Mouse (Mus musculus): ENCODE data around the gene Ccdc189. TPM values are rescaled to one million over a fixed set of nuclear protein-coding genes. Genes with fewer than 3 reads are reported as not detected.

Ccdc189 gene
- polyA plus RNA-seq, 2 experiments = 5.4 to 6.8 TPM

DNA sequence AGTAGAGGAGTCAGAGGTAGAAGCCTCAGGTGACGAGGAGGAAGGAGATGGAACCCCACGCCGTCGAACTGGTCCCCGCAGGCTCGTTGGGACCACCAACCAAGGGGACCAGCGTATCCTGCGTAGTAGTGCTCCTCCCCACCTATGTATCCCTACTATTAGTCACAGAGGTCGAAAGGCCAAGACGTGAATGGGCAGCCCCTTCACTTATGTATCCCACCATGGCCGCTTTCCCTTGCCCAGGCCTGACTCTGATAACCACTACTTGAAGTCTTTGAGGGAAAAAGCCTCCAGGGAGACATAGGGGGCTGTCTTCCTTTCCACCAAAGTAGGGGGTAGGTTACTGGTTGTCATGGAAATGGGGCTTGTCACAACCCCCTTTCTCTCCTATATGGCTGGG is 27.8 kb downstream of the Ccdc189 start:
- no peak for ATAC-seq (ENCODE audit: insufficient read depth)
- no peak for TF ChIP-seq EP300 (IDR thresholded peaks at IDR 0.05; ENCODE audit: low read depth)
- H3K4me1 ChIP-seq (replicated peaks; ENCODE audit: control insufficient read depth in 2 of 2, insufficient read depth in 2 of 2, low read length in 1 of 2) = no peaks in the 10 kb centered on the region
- H3K4me3 ChIP-seq (ENCODE audit: insufficient read depth in 1 of 2, low read depth in 2 of 2, low read length in 2 of 2) = no peak overlapping the region
- no peak overlapping the region for H3K9ac ChIP-seq (replicated peaks)
- no peak overlapping the region for H3K4me2 ChIP-seq (ENCODE audit: low read depth)
- no peak for DNase-seq (ENCODE audit: low read depth in 3 of 3, low spot score in 3 of 3)
- WGBS (ENCODE audit: insufficient replicate concordance) = 87% methylated on average over 11 of the region's 11 CpGs
- no peak overlapping the region for H3K27ac ChIP-seq
- peaks cover 54% of the 10 kb centered on the region for H3K36me3 ChIP-seq (replicated peaks; ENCODE audit: control insufficient read depth, insufficient read depth, low read depth)
- H3K27me3 ChIP-seq (ENCODE audit: control insufficient read depth, insufficient read depth, low read length) = no peaks in the 10 kb centered on the region
- no peaks in the 10 kb centered on the region for H3K9me3 ChIP-seq (ENCODE audit: control insufficient read depth, low read length)

DNA sequence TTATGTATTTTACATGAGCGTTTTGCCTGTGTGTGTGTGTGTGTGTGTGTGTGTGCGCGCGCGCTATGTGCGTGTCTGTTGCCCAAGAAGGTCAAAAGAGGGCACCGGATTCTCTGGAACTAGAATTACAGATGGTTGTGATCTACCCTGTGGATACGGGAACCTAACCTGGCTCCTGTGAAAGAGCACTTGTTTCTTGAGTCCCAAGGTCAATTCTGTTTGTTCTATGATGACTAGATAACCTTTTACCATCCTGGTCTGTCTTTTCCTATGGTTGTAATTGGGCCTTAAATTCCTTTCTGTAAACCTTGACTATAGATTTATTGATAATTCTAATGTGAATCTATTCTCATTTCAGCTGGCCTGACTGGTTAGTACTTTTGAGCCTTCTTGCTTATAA is 36.8 kb downstream of the Ccdc189 start:
- Histone ChIP-seq H3K4me3 (ENCODE audit: insufficient read depth in 1 of 2, low read depth in 2 of 2, low read length in 2 of 2) (no peak overlapping the region), H3K36me3 (replicated peaks; ENCODE audit: control insufficient read depth, insufficient read depth, low read depth) (peaks cover 72% of the 10 kb centered on the region), H3K4me2 (ENCODE audit: low read depth) (no peak overlapping the region), H3K9ac (replicated peaks) (no peak overlapping the region), H3K27me3 (ENCODE audit: control insufficient read depth, insufficient read depth, low read length) (no peaks in the 10 kb centered on the region), H3K9me3 (ENCODE audit: control insufficient read depth, low read length) (no peaks in the 10 kb centered on the region), H3K27ac (no peak overlapping the region), H3K4me1 (replicated peaks; ENCODE audit: control insufficient read depth in 2 of 2, insufficient read depth in 2 of 2, low read length in 1 of 2) (no peaks in the 10 kb centered on the region)
- WGBS (ENCODE audit: insufficient replicate concordance) = 94% methylated on average over 8 of the region's 8 CpGs
- ATAC-seq (ENCODE audit: insufficient read depth) (no peak), DNase-seq (ENCODE audit: low read depth in 3 of 3, low spot score in 3 of 3) (no peak)
- TF ChIP-seq EP300 (IDR thresholded peaks at IDR 0.05; ENCODE audit: low read depth) = no peak
- no peak for TF ChIP-seq CTCF (IDR thresholded peaks at IDR 0.05; ENCODE audit: low read depth)

DNA sequence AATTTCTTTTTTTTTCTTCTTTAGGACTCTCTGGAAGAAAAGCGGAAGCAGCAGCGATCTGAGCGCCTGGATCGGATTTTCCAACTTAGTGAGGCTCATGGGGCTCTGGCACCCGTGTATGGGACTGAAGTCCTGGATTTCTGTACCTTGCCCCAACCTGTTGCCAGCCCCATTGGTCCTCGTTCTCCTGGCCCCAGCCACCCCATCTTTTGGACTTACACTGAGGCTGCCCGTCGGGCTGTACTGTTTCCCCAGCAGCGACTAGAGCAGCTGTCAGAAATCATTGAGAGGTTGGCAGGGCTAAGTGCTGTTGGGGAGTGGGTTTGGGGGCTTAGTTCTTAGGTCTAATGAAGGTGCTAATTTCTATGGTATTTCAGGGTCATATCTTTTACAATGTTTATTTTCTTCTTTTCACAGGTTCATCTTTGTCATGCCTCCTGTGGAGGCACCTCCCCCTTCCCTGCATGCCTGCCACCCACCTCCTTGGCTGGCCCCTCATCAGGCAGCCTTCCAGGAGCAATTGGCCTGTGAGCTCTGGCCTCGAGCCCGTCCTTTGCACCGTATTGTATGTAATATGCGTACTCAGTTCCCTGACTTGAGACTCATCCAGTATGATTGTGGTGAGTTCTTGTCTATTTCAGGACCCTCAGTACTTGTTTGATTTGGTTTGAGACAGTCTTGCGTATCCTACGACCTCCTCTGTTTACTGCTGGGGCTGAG is 39.1 kb downstream of the Ccdc189 start:
- Histone ChIP-seq H3K9me3 (ENCODE audit: control insufficient read depth, low read length) (no peaks in the 10 kb centered on the region), H3K27ac (no peak overlapping the region), H3K4me1 (replicated peaks; ENCODE audit: control insufficient read depth in 2 of 2, insufficient read depth in 2 of 2, low read length in 1 of 2) (no peaks in the 10 kb centered on the region), H3K4me3 (ENCODE audit: insufficient read depth in 1 of 2, low read depth in 2 of 2, low read length in 2 of 2) (no peak overlapping the region), H3K36me3 (replicated peaks; ENCODE audit: control insufficient read depth, insufficient read depth, low read depth) (peaks cover 75% of the 10 kb centered on the region), H3K9ac (replicated peaks) (no peak overlapping the region), H3K27me3 (ENCODE audit: control insufficient read depth, insufficient read depth, low read length) (no peaks in the 10 kb centered on the region), H3K4me2 (ENCODE audit: low read depth) (no peak overlapping the region)
- WGBS (ENCODE audit: insufficient replicate concordance) = 88% methylated on average over 15 of the region's 15 CpGs
- TF ChIP-seq CTCF (IDR thresholded peaks at IDR 0.05; ENCODE audit: low read depth) (no peak), EP300 (IDR thresholded peaks at IDR 0.05; ENCODE audit: low read depth) (no peak)
- ATAC-seq (ENCODE audit: insufficient read depth) = no peak
- DNase-seq (ENCODE audit: low read depth in 3 of 3, low spot score in 3 of 3) = no peak

DNA sequence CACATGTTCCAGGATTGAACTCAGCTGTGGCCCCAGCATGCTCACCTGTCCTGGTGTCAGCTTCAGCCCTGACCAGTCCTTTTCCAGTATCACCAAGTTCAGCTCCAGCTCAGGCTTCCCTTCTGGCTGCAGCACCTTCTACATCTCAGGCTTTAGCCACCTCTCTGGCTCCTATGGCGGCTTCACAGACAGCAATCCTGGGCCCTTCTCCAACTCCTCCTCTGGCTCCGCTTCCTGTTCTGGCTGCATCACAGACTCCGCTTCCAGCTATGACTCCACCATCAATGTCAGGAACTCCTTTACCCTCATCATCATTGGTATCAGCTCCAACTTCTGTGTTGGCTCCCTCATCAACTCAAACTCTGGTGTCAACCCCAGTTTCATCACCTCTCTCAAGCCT is 46.7 kb downstream of the Ccdc189 start:
- no peak for DNase-seq (ENCODE audit: low read depth in 3 of 3, low spot score in 3 of 3)
- no peaks in the 10 kb centered on the region for H3K27me3 ChIP-seq (ENCODE audit: control insufficient read depth, insufficient read depth, low read length)
- H3K9me3 ChIP-seq (ENCODE audit: control insufficient read depth, low read length) = no peaks in the 10 kb centered on the region
- no peaks in the 10 kb centered on the region for H3K4me1 ChIP-seq (replicated peaks; ENCODE audit: control insufficient read depth in 2 of 2, insufficient read depth in 2 of 2, low read length in 1 of 2)
- H3K9ac ChIP-seq (replicated peaks) = no peak overlapping the region
- H3K4me3 ChIP-seq (ENCODE audit: insufficient read depth in 1 of 2, low read depth in 2 of 2, low read length in 2 of 2) = no peak overlapping the region
- no peak for ATAC-seq (ENCODE audit: insufficient read depth)
- 92% methylated on average over 3 of the region's 3 CpGs for WGBS (ENCODE audit: insufficient replicate concordance)
- no peak overlapping the region for H3K27ac ChIP-seq
- TF ChIP-seq CTCF (IDR thresholded peaks at IDR 0.05; ENCODE audit: low read depth) (no peak), EP300 (IDR thresholded peaks at IDR 0.05; ENCODE audit: low read depth) (no peak)
- peaks cover 92% of the 10 kb centered on the region for H3K36me3 ChIP-seq (replicated peaks; ENCODE audit: control insufficient read depth, insufficient read depth, low read depth)
- H3K4me2 ChIP-seq (ENCODE audit: low read depth) = no peak overlapping the region

Other genes starting within 250 kb of the Ccdc189 start
- 4.4 and 5.0 TPM in 2 replicates for gene Zfp768, start 243.0 kb downstream of the Ccdc189 start, polyA plus RNA-seq (2012; rRNA removed)
- gene Zfp768, start 243.0 kb downstream of the Ccdc189 start, polyA plus RNA-seq (2014; fragmentation: Nextera tagmentation; extraction: Ambion mirVana) = 0.52 and 0.75 TPM in 2 replicates
- gene Zfp747, start 212.5 kb downstream of the Ccdc189 start, polyA plus RNA-seq (2012; rRNA removed) = 1.2 and 1.9 TPM in 2 replicates
- 1.2 and 1.8 TPM in 2 replicates for gene Zfp747, start 212.5 kb downstream of the Ccdc189 start, polyA plus RNA-seq (2014; fragmentation: Nextera tagmentation; extraction: Ambion mirVana)
- 0.69 and 0.71 TPM in 2 replicates for gene 9130019O22Rik, start 201.4 kb downstream of the Ccdc189 start, polyA plus RNA-seq (2012; rRNA removed)
- 1.0 and 1.2 TPM in 2 replicates for gene 9130019O22Rik, start 201.4 kb downstream of the Ccdc189 start, polyA plus RNA-seq (2014; fragmentation: Nextera tagmentation; extraction: Ambion mirVana)
- 1.2 and 1.3 TPM in 2 replicates for gene E430018J23Rik, start 195.0 kb downstream of the Ccdc189 start, polyA plus RNA-seq (2012; rRNA removed)
- gene E430018J23Rik, start 195.0 kb downstream of the Ccdc189 start, polyA plus RNA-seq (2014; fragmentation: Nextera tagmentation; extraction: Ambion mirVana) = 1.0 and 1.3 TPM in 2 replicates
- 0.94 and 1.3 TPM in 2 replicates for gene Zfp764, start 181.8 kb downstream of the Ccdc189 start, polyA plus RNA-seq (2012; rRNA removed)
- gene Zfp764, start 181.8 kb downstream of the Ccdc189 start, polyA plus RNA-seq (2014; fragmentation: Nextera tagmentation; extraction: Ambion mirVana) = 1.1 and 1.5 TPM in 2 replicates
- gene Zfp688, start 166.5 kb downstream of the Ccdc189 start, polyA plus RNA-seq (2012; rRNA removed) = 5.6 and 6.5 TPM in 2 replicates
- 8.8 and 8.9 TPM in 2 replicates for gene Zfp688, start 166.5 kb downstream of the Ccdc189 start, polyA plus RNA-seq (2014; fragmentation: Nextera tagmentation; extraction: Ambion mirVana)
- gene Zfp689, start 139.4 kb downstream of the Ccdc189 start, polyA plus RNA-seq (2012; rRNA removed) = 1.8 and 2.1 TPM in 2 replicates
- 1.3 and 1.4 TPM in 2 replicates for gene Zfp689, start 139.4 kb downstream of the Ccdc189 start, polyA plus RNA-seq (2014; fragmentation: Nextera tagmentation; extraction: Ambion mirVana)
- 21.2 and 22.9 TPM in 2 replicates for gene Prr14, start 129.0 kb downstream of the Ccdc189 start, polyA plus RNA-seq (2012; rRNA removed)
- gene Prr14, start 129.0 kb downstream of the Ccdc189 start, polyA plus RNA-seq (2014; fragmentation: Nextera tagmentation; extraction: Ambion mirVana) = 20.3 and 23.2 TPM in 2 replicates
- 7.3 and 9.8 TPM in 2 replicates for gene Fbrs, start 109.4 kb downstream of the Ccdc189 start, polyA plus RNA-seq (2012; rRNA removed)
- gene Fbrs, start 109.4 kb downstream of the Ccdc189 start, polyA plus RNA-seq (2014; fragmentation: Nextera tagmentation; extraction: Ambion mirVana) = 4.2 and 4.7 TPM in 2 replicates
- 3.7 TPM in 2 replicates for gene Srcap, start 76.6 kb downstream of the Ccdc189 start, polyA plus RNA-seq (2012; rRNA removed)
- gene Srcap, start 76.6 kb downstream of the Ccdc189 start, polyA plus RNA-seq (2014; fragmentation: Nextera tagmentation; extraction: Ambion mirVana) = 10.3 and 14.7 TPM in 2 replicates
- gene Gm42715, start 69.0 kb downstream of the Ccdc189 start, polyA plus RNA-seq (2012; rRNA removed) = 5.2 and 6.0 TPM in 2 replicates
- gene Gm42715, start 69.0 kb downstream of the Ccdc189 start, polyA plus RNA-seq (2014; fragmentation: Nextera tagmentation; extraction: Ambion mirVana) = 4.7 and 5.2 TPM in 2 replicates
- 0.77 and 1.0 TPM in 2 replicates for gene Tmem265, start 27.2 kb downstream of the Ccdc189 start, polyA plus RNA-seq (2012; rRNA removed)
- gene Tmem265, start 27.2 kb downstream of the Ccdc189 start, polyA plus RNA-seq (2014; fragmentation: Nextera tagmentation; extraction: Ambion mirVana) = 1.4 and 1.7 TPM in 2 replicates
- gene Phkg2, start 15.3 kb downstream of the Ccdc189 start, polyA plus RNA-seq (2012; rRNA removed) = 24.9 and 27.3 TPM in 2 replicates
- gene Phkg2, start 15.3 kb downstream of the Ccdc189 start, polyA plus RNA-seq (2014; fragmentation: Nextera tagmentation; extraction: Ambion mirVana) = 18.5 and 21.7 TPM in 2 replicates
- 10.3 and 14.0 TPM in 2 replicates for gene Rnf40, start 172 bp upstream of the Ccdc189 start, polyA plus RNA-seq (2012; rRNA removed)
- gene Rnf40, start 172 bp upstream of the Ccdc189 start, polyA plus RNA-seq (2014; fragmentation: Nextera tagmentation; extraction: Ambion mirVana) = 13.7 and 16.1 TPM in 2 replicates
- gene Zfp629, start 27.2 kb upstream of the Ccdc189 start, polyA plus RNA-seq (2012; rRNA removed) = 1.6 and 1.9 TPM in 2 replicates
- gene Zfp629, start 27.2 kb upstream of the Ccdc189 start, polyA plus RNA-seq (2014; fragmentation: Nextera tagmentation; extraction: Ambion mirVana) = 1.4 and 2.2 TPM in 2 replicates
- gene Bcl7c, start 120.3 kb upstream of the Ccdc189 start, polyA plus RNA-seq (2012; rRNA removed) = 11.6 and 12.5 TPM in 2 replicates
- 21.7 and 27.9 TPM in 2 replicates for gene Bcl7c, start 120.3 kb upstream of the Ccdc189 start, polyA plus RNA-seq (2014; fragmentation: Nextera tagmentation; extraction: Ambion mirVana)
- 2.6 and 4.3 TPM in 2 replicates for gene Ctf1, start 124.1 kb upstream of the Ccdc189 start, polyA plus RNA-seq (2012; rRNA removed)
- gene Ctf1, start 124.1 kb upstream of the Ccdc189 start, polyA plus RNA-seq (2014; fragmentation: Nextera tagmentation; extraction: Ambion mirVana) = 1.7 and 2.5 TPM in 2 replicates
- not detected in 2 replicates for gene Ctf2, start 143.6 kb upstream of the Ccdc189 start, polyA plus RNA-seq (2012; rRNA removed)
- 0.05 and 0.15 TPM in 2 replicates for gene Ctf2, start 143.6 kb upstream of the Ccdc189 start, polyA plus RNA-seq (2014; fragmentation: Nextera tagmentation; extraction: Ambion mirVana)
- 10.8 and 11.3 TPM in 2 replicates for gene Fbxl19, start 155.9 kb upstream of the Ccdc189 start, polyA plus RNA-seq (2012; rRNA removed)
- gene Fbxl19, start 155.9 kb upstream of the Ccdc189 start, polyA plus RNA-seq (2014; fragmentation: Nextera tagmentation; extraction: Ambion mirVana) = 0.85 and 1.1 TPM in 2 replicates
- gene Orai3, start 181.2 kb upstream of the Ccdc189 start, polyA plus RNA-seq (2012; rRNA removed) = 6.9 and 7.2 TPM in 2 replicates
- 3.9 and 4.9 TPM in 2 replicates for gene Orai3, start 181.2 kb upstream of the Ccdc189 start, polyA plus RNA-seq (2014; fragmentation: Nextera tagmentation; extraction: Ambion mirVana)
- gene Setd1a, start 188.1 kb upstream of the Ccdc189 start, polyA plus RNA-seq (2012; rRNA removed) = 5.7 TPM in 2 replicates
- gene Setd1a, start 188.1 kb upstream of the Ccdc189 start, polyA plus RNA-seq (2014; fragmentation: Nextera tagmentation; extraction: Ambion mirVana) = 10.5 and 12.3 TPM in 2 replicates
- 1.2 TPM in 1 of 2 replicates, not detected in the other for gene Gm49388, start 197.0 kb upstream of the Ccdc189 start, polyA plus RNA-seq (2012; rRNA removed)
- not detected in 2 replicates for gene Gm49388, start 197.0 kb upstream of the Ccdc189 start, polyA plus RNA-seq (2014; fragmentation: Nextera tagmentation; extraction: Ambion mirVana)
- 44.8 and 45.5 TPM in 2 replicates for gene Hsd3b7, start 212.0 kb upstream of the Ccdc189 start, polyA plus RNA-seq (2012; rRNA removed)
- gene Hsd3b7, start 212.0 kb upstream of the Ccdc189 start, polyA plus RNA-seq (2014; fragmentation: Nextera tagmentation; extraction: Ambion mirVana) = 44.8 and 45.5 TPM in 2 replicates
- gene Stx4a, start 235.7 kb upstream of the Ccdc189 start, polyA plus RNA-seq (2012; rRNA removed) = 20.4 and 34.9 TPM in 2 replicates
- 7.2 and 8.1 TPM in 2 replicates for gene Stx4a, start 235.7 kb upstream of the Ccdc189 start, polyA plus RNA-seq (2014; fragmentation: Nextera tagmentation; extraction: Ambion mirVana)
- gene Stx1b, start 236.0 kb upstream of the Ccdc189 start, polyA plus RNA-seq (2012; rRNA removed) = 0.95 and 1.1 TPM in 2 replicates
- gene Stx1b, start 236.0 kb upstream of the Ccdc189 start, polyA plus RNA-seq (2014; fragmentation: Nextera tagmentation; extraction: Ambion mirVana) = 0.05 and 0.21 TPM in 2 replicates